Mouse (Mus musculus): Measurements from ENCODE around the gene Btn1a1.

GRCm38 (mm10) chr13:23462063-23462462, 3.6 kb downstream of the Btn1a1 start:
- no peak for TF ChIP-seq CTCF (IDR thresholded peaks at IDR 0.05; ENCODE audit: low read depth)
- no peak for TF ChIP-seq EP300 (IDR thresholded peaks at IDR 0.05; ENCODE audit: low read depth)
